Mouse (Mus musculus): ENCODE results near the gene Gm28305.

Gene Gm28305

GRCm38 (mm10) chr9:104040362-104040761, at the start of gene Gm28305:
Gene Gm28305 (plus strand): TSS chr9:104040662.
- DNase-seq (ENCODE audit: low spot score) = no peak

GRCm38 (mm10) chr9:103996496-103996895, 44.0 kb upstream of the Gm28305 start:
- no peak for DNase-seq (ENCODE audit: low spot score)

GRCm38 (mm10) chr9:104000601-104001000, 39.9 kb upstream of the Gm28305 start:
- no peak for DNase-seq (ENCODE audit: low spot score)

GRCm38 (mm10) chr9:104001921-104002859, 38.3 kb upstream of the Gm28305 start, which contains the start of gene Nphp3:
Gene Nphp3 (plus strand): TSS chr9:104002544.
- peak; percentile 89 for DNase-seq (ENCODE audit: low spot score)

GRCm38 (mm10) chr9:104002913-104003330, 37.5 kb upstream of the Gm28305 start:
- DNase-seq (ENCODE audit: low spot score) = no peak

- no peak for DNase-seq (ENCODE audit: low spot score)
Observed at GRCm38 (mm10) chr9:104014526-104014925, 25.9 kb upstream of the Gm28305 start.

- no peak for DNase-seq (ENCODE audit: low spot score)
Observed at GRCm38 (mm10) chr9:104021026-104021425, 19.4 kb upstream of the Gm28305 start.

GRCm38 (mm10) chr9:104027186-104027585, 13.3 kb upstream of the Gm28305 start:
- DNase-seq (ENCODE audit: low spot score) = no peak

GRCm38 (mm10) chr9:104029861-104030260, 10.6 kb upstream of the Gm28305 start:
- DNase-seq (ENCODE audit: low spot score) = no peak

GRCm38 (mm10) chr9:104034231-104034630, 6.2 kb upstream of the Gm28305 start:
- no peak for DNase-seq (ENCODE audit: low spot score)

GRCm38 (mm10) chr9:104034718-104035117, 5.7 kb upstream of the Gm28305 start:
- DNase-seq (ENCODE audit: low spot score) = no peak

- DNase-seq (ENCODE audit: low spot score) = peak; percentile 41
Observed at GRCm38 (mm10) chr9:104035261-104036015, 5.0 kb upstream of the Gm28305 start.

GRCm38 (mm10) chr9:104038266-104038665, 2.2 kb upstream of the Gm28305 start:
- no peak for DNase-seq (ENCODE audit: low spot score)

- DNase-seq (ENCODE audit: low spot score) = no peak
Observed at GRCm38 (mm10) chr9:104039031-104039695, 1.3 kb upstream of the Gm28305 start.

GRCm38 (mm10) chr9:104039742-104040141, 720 bp upstream of the Gm28305 start:
- DNase-seq (ENCODE audit: low spot score) = no peak

GRCm38 (mm10) chr9:104043676-104044075, 3.2 kb downstream of the Gm28305 start:
- no peak for DNase-seq (ENCODE audit: low spot score)

- no peak for DNase-seq (ENCODE audit: low spot score)
Observed at GRCm38 (mm10) chr9:104051028-104051427, 10.6 kb downstream of the Gm28305 start.

- no peak for DNase-seq (ENCODE audit: low spot score)
Observed at GRCm38 (mm10) chr9:104062430-104063243, 22.2 kb downstream of the Gm28305 start, which contains the start of gene Uba5. Gene Uba5 (minus strand): TSS chr9:104063134.

- DNase-seq (ENCODE audit: low spot score) = peak; percentile 79
Observed at GRCm38 (mm10) chr9:104063244-104063961, 22.9 kb downstream of the Gm28305 start, which contains the start of gene Acad11. Gene Acad11 (plus strand): TSS chr9:104063377.

- no peak for DNase-seq (ENCODE audit: low spot score)
Observed at GRCm38 (mm10) chr9:104064571-104064970, 24.1 kb downstream of the Gm28305 start.

All from ovary, postnatal 10 days (tissue).